In genomic region chr10:84401907-84402371, GRCm38 (mm10) we compare ENCODE assay signal across 8 mouse cellular contexts. TPM values are rescaled to one million over a fixed set of nuclear protein-coding genes. Genes with fewer than 3 reads are reported as not detected.
DNase-seq lines count a peak whose midpoint lies in the region; ATAC-seq and TF ChIP-seq lines count a peak whose summit lies in the region.

No protein-coding gene starts in this region.

- no peak overlapping the region for H3K4me3 ChIP-seq in heart, embryonic 10.5 days
- H3K4me3 ChIP-seq in forebrain, embryonic 15.5 days, result no peak overlapping the region
- no peak overlapping the region for H3K4me3 ChIP-seq in lung, embryonic 15.5 days
- H3K4me3 ChIP-seq in thymus, adult 2 months (ENCODE audit: control insufficient read depth, insufficient read depth, low read length), result no peak overlapping the region

- no peak for DNase-seq in heart, embryonic 10.5 days (ENCODE audit: low spot score)
- DNase-seq in heart, postnatal 36 days, result no peak
- peak; percentile 52 to 53 for DNase-seq in B cell, adult 2 months
- DNase-seq in splenic B cell, adult 2 months (ENCODE audit: low read depth, low spot score), result peak; percentile 69
- no peak for DNase-seq in thymus, adult 2 months

- intact Hi-C loops in heart, postnatal 36 days (cut with DNase I), result no loop called here

- 34% methylated on average over 7 of the region's 7 CpGs for WGBS in heart, embryonic 10.5 days
- WGBS in forebrain, embryonic 15.5 days, result 17% methylated on average over 7 of the region's 7 CpGs
- WGBS in lung, embryonic 15.5 days, result 15% methylated on average over 7 of the region's 7 CpGs
- WGBS in thymus, adult 2 months, result 8% methylated on average over 7 of the region's 7 CpGs

- ATAC-seq in forebrain, embryonic 15.5 days (replicated peaks), result peak; percentile 46
- ATAC-seq in lung, embryonic 15.5 days (ENCODE audit: borderline replicate concordance, extremely low read depth, low FRiP score, low TSS enrichment), result peak; percentile 85
- no peak; the same call in 1 of the 2 replicates for ATAC-seq in monocyte, adult 5-6 weeks (replicated peaks; ENCODE audit: insufficient number of reproducible peaks, low FRiP score, low TSS enrichment, poor library complexity, severe bottlenecking)

- no peak overlapping the region for H3K4me2 ChIP-seq in forebrain, embryonic 15.5 days (replicated peaks)
- H3K4me2 ChIP-seq in lung, embryonic 15.5 days, result no peak overlapping the region

- H3K4me1 ChIP-seq in heart, embryonic 10.5 days, result peaks cover 32% of the 10 kb centered on the region
- peaks cover 48% of the 10 kb centered on the region for H3K4me1 ChIP-seq in forebrain, embryonic 15.5 days
- H3K4me1 ChIP-seq in lung, embryonic 15.5 days, result peaks cover 46% of the 10 kb centered on the region
- H3K4me1 ChIP-seq in thymus, adult 2 months (replicated peaks; ENCODE audit: control insufficient read depth, insufficient read depth, low read length), result no peaks in the 10 kb centered on the region

- H3K9ac ChIP-seq in forebrain, embryonic 15.5 days (replicated peaks), result no peak overlapping the region
- H3K9ac ChIP-seq in lung, embryonic 15.5 days, result no peak overlapping the region

- H3K36me3 ChIP-seq in heart, embryonic 10.5 days, result peaks cover 10% of the 10 kb centered on the region; the same call in 1 of the 2 replicates
- no peaks in the 10 kb centered on the region for H3K36me3 ChIP-seq in forebrain, embryonic 15.5 days
- no peaks in the 10 kb centered on the region for H3K36me3 ChIP-seq in lung, embryonic 15.5 days
- H3K36me3 ChIP-seq in splenic B cell, adult 2 months (ENCODE audit: control insufficient read depth, insufficient read depth, low read length, poor library complexity, severe bottlenecking), result no peaks in the 10 kb centered on the region
- no peaks in the 10 kb centered on the region for H3K36me3 ChIP-seq in thymus, adult 2 months (ENCODE audit: control insufficient read depth, insufficient read depth, low read length)

- H3K9me3 ChIP-seq in heart, embryonic 10.5 days, result no peaks in the 10 kb centered on the region
- H3K9me3 ChIP-seq in forebrain, embryonic 15.5 days, result no peaks in the 10 kb centered on the region
- no peaks in the 10 kb centered on the region for H3K9me3 ChIP-seq in lung, embryonic 15.5 days

- H3K27me3 ChIP-seq in heart, embryonic 10.5 days (ENCODE audit: insufficient read depth, poor library complexity, severe bottlenecking), result no peaks in the 10 kb centered on the region
- H3K27me3 ChIP-seq in forebrain, embryonic 15.5 days, result no peaks in the 10 kb centered on the region
- no peaks in the 10 kb centered on the region for H3K27me3 ChIP-seq in lung, embryonic 15.5 days
- H3K27me3 ChIP-seq in splenic B cell, adult 2 months (ENCODE audit: control insufficient read depth, insufficient read depth, low read length, poor library complexity, severe bottlenecking), result no peaks in the 10 kb centered on the region
- no peaks in the 10 kb centered on the region for H3K27me3 ChIP-seq in thymus, adult 2 months (ENCODE audit: control insufficient read depth, insufficient read depth, low read length)

- peak overlapping the region; percentile 59; the same call in 1 of the 2 replicates for H3K27ac ChIP-seq in heart, embryonic 10.5 days
- peak overlapping the region; percentile 60 for H3K27ac ChIP-seq in forebrain, embryonic 15.5 days (replicated peaks)
- peak overlapping the region; percentile 51 for H3K27ac ChIP-seq in lung, embryonic 15.5 days
- H3K27ac ChIP-seq in thymus, adult 2 months (ENCODE audit: control insufficient read depth, insufficient read depth, low read length), result no peak overlapping the region

- no peak for TF ChIP-seq POLR2A in thymus, adult 2 months (IDR thresholded peaks at IDR 0.05; ENCODE audit: control insufficient read depth, extremely low read depth, insufficient read depth, low read length, poor library complexity)

- TF ChIP-seq CTCF in thymus, adult 2 months (IDR thresholded peaks at IDR 0.05; ENCODE audit: borderline replicate concordance, control insufficient read depth, extremely low read depth, insufficient read depth, low read length, poor library complexity), result no peak

RNA-seq across cellular contexts. Expression of gene Nuak1, which starts 38.5 kb away (rescaled TPM):
- polyA plus RNA-seq in heart, embryonic 10.5 days (2016; fragmentation: Nextera tagmentation; extraction: Ambion mirVana), result 1.8 and 1.9 TPM in 2 replicates
- total RNA-seq in heart, postnatal 36 days (2021), result 10 to 100 TPM; 24.6 to 36.3 TPM
- polyA plus RNA-seq in forebrain, embryonic 15.5 days (2015; fragmentation: Nextera tagmentation; extraction: Ambion mirVana), result 11.6 and 12.6 TPM in 2 replicates
- 2.0 and 2.6 TPM in 2 replicates for polyA plus RNA-seq in lung, embryonic 15.5 days (2015; fragmentation: Nextera tagmentation; extraction: Ambion mirVana)
- 5.3 and 5.7 TPM in 2 replicates for polyA plus RNA-seq in thymus, adult 2 months (2012; rRNA removed)
- 0.29 to 0.48 TPM in 2 of 3 replicates, not detected in the other for total RNA-seq in monocyte, adult 5-6 weeks (2017)

Comparison
In these comparisons a context has a peak if more than half of its experiments do, and no peak if none do; other contexts are left out.
1. DNase-seq: peak in B cell, adult 2 months (2 of 2) and splenic B cell, adult 2 months (single experiment); none in heart, embryonic 10.5 days (single experiment), heart, postnatal 36 days (0 of 2) and thymus, adult 2 months (single experiment).